Mouse (Mus musculus) left cerebral cortex, adult 2 months (tissue): ENCODE data around the gene Fgfr2. TPM values are rescaled to one million over a fixed set of nuclear protein-coding genes. Genes with fewer than 3 reads are reported as not detected.
"Not testable (repeated sequence)": the region's sequence is repeated elsewhere in the genome, so short reads cannot be mapped to it uniquely, and the experiment has no call there.

Experiments
- DNase-seq, 2 experiments: peaks; one replicate each; pipeline ENCODE4 v3.0.0; 2021 to 2022; ENCODE audit warnings: low spot score in 2 of 2, mixed read lengths in 1 of 2; ENCODE audit errors: extremely low spot score in 1 of 2
- H3K27ac ChIP-seq: fragments of 200-600 bp; 2 replicates; pipeline ENCODE4 v1.8.1; 2022
- H3K4me3 ChIP-seq: fragments of 200-600 bp; 2 replicates; pipeline ENCODE4 v1.8.1; 2022
- CTCF ChIP-seq: fragments of 200-600 bp; IDR thresholded peaks from 2 replicates; pipeline ENCODE4 v1.8.1; 2022; ENCODE audit warnings: antibody characterized with exemption, mild to moderate bottlenecking, moderate library complexity
- intact Hi-C: fragments of 180-260 bp; cut with DNase I; formaldehyde crosslinking; loops from one replicate; pipeline ENCODE4 v1.15.1; 2025
- total RNA-seq, 2 experiments: library from RNA; stranded (reverse); gene quantifications; 2 replicates each; pipeline ENCODE4 v1.2.3; 2021

Fgfr2 gene
- total RNA-seq, 2 experiments from 2014 or later = 47.3 to 47.4 TPM

DNA sequence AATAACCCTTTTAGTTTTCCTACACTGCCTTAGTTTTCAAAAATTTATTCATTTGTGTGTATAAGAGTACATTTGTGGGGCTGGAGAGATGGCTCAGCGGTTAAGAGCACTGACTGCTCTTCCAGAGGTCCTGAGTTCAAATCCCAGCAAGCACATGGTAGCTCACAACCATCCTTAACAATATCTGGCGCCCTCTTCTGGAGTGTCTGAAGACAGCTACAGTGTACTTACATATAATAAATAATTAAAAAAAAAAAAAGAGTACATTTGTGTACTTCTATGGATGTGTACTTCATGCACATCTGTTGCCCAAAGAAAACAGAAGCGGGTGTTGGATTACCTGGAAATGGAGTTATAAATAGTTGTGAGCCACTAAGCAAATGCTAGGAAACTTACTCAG lies 2644.1 kb downstream of the Fgfr2 start:
- peak; percentile 37 for TF ChIP-seq CTCF
- H3K4me3 ChIP-seq, DNase-seq, intact Hi-C loops, H3K27ac ChIP-seq: not testable (repeated sequence)

DNA sequence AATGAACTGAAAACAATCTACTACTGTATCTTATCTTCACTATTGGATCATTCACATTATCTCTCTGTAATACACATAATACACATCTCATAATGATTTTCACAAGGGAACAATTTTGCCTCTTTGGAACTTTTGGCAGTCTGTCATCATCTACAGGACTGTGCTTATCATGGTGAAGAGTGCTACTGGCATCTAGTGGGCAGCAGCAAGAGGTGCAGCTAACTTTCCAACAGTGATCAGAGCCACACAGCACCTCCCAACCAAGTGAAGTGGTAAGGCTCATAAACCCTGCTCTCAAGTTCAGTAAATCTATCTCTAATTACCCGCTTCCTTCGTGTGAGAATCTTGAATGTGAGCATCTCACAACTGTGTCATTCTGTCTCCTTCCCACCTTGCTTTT lies 2647.2 kb downstream of the Fgfr2 start:
- no peak overlapping the region for H3K4me3 ChIP-seq
- intact Hi-C loops = loop anchor here (1.0 to 2.0 kb wide), 2 partner anchors 203 to 827 kb away; no protein-coding TSS in a partner anchor
- peak; percentile 46 to 47 for DNase-seq
- TF ChIP-seq CTCF = peak; percentile 94
- H3K27ac ChIP-seq = no peak overlapping the region

DNA sequence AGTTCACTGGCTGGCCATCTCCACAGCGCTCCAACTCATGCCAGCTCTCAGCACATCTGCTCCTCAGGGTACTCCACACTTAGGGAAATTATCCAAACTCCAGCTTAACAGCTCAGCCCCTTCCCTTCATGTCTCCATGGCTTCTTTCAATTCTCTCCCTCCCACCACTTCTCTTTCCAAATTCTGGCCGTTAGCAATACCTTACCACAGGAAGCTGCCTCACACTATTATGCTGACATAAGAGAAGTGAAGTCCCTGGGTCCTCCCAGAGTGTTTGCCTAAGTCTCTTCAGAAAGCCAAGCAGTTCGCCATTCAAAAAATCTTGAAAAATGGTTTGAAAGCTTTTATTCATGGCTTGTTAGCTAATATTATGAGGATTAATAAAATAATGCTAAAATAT lies 2649.3 kb downstream of the Fgfr2 start:
- H3K4me3 ChIP-seq = no peak overlapping the region
- no peak for TF ChIP-seq CTCF
- H3K27ac ChIP-seq = no peak overlapping the region
- intact Hi-C loops = loop anchor here (5.0 kb wide), 1 partner anchor 87 kb away; no protein-coding TSS in a partner anchor
- DNase-seq = no peak

DNA sequence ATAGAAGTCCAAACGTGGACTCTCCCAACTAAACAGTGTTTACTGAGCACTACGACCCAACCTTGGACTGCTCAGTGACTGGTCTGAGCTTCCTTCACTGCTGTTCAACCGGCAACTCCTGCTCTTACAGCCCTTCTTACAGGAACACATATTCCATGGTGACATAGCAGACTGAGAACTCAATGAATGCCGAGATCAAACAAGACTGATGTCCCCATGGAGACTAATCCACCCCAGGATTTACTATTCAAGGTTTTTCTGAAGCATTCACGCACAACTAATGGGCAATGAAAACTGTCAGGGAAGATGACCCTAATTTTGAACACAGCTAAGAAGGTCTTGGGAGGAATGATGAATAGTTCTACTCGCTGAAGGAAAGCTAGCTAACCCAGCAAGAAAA lies 2650.5 kb downstream of the Fgfr2 start:
- H3K27ac ChIP-seq = no peak overlapping the region
- no peak overlapping the region for H3K4me3 ChIP-seq
- no peak for TF ChIP-seq CTCF
- intact Hi-C loops = loop anchor here (5.0 kb wide), 1 partner anchor 85 kb away; no protein-coding TSS in a partner anchor
- no peak for DNase-seq

DNA sequence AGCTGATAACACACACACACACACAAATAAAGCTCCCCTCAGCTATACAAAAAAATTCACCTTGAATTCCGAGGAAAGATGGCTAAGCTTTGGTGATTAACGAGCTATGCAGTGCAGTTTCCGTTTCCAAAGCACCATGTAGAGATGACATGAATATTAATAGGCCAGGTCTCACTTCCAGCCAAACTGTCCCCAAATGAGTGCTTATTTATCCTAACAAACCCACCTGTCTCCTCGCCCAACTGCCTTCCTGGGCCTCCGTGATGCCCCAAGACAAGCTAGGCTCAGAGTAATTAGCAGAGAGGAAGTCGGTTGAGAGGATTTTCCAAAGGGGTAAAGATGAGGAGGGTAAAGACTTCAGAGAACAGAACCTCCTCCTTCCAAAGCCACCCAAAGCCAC lies 2652.1 kb downstream of the Fgfr2 start:
- intact Hi-C loops = loop anchor here (5.0 kb wide), 1 partner anchor 84 kb away; no protein-coding TSS in a partner anchor
- no peak overlapping the region for H3K27ac ChIP-seq
- no peak for TF ChIP-seq CTCF
- no peak overlapping the region for H3K4me3 ChIP-seq
- DNase-seq = no peak

DNA sequence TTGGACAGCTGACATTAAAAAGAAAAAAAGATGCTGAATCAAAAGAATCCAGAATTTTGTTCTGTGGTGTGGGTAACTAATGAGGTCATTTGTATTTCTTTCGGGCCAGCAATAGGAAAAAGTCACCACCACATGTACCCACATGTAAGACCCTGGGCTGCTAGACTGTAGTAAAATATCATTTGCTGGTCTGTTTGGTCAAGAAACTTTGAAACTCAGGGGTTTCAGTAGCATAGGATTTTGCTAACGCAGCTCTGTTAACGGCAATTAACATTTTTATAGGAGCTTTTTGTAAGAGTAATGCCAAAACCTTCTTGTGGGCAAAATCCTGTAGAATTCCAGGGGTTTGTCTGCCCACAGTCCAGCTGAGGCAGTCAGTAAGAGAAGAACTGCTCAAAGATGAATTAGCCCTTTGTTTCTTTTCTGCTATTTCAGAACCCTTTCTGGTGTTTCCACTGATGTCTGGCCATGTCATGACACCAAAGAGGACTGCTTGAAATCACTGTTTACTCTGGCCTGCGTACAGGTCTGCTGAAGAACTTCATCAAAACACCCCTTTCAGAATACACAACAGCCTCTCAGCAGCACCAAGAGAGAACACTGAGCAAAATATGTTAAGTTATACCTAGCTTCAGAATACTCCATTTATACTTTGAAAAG lies 2667.4 kb downstream of the Fgfr2 start:
- no peak for DNase-seq
- intact Hi-C loops = no loop called here
- H3K4me3 ChIP-seq = no peak overlapping the region
- H3K27ac ChIP-seq = peak overlapping the region; percentile 29; the same call in 1 of the 2 replicates
- TF ChIP-seq CTCF = no peak

DNA sequence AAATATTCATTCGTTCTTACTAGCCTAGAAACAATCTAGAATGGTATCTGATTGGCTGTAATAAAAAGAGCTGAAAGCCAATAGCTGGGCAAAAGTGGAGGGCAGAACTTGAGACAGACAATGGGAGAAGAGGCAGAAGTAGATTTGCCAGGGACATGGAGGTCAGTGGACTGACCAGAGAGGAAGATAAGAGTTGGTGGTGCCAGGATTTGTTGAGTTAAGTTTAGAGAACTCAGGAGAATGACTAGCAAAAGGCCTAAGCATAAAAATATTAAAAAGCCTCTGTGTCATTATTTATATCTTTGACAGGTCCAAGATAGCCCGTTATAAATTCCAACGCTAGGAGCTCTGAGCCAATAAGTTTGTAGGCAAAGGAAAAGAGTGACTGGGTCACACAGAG lies 2668.9 kb downstream of the Fgfr2 start:
- no peak overlapping the region for H3K4me3 ChIP-seq
- H3K27ac ChIP-seq = no peak overlapping the region
- no peak for DNase-seq
- TF ChIP-seq CTCF = no peak
- intact Hi-C loops = no loop called here

DNA sequence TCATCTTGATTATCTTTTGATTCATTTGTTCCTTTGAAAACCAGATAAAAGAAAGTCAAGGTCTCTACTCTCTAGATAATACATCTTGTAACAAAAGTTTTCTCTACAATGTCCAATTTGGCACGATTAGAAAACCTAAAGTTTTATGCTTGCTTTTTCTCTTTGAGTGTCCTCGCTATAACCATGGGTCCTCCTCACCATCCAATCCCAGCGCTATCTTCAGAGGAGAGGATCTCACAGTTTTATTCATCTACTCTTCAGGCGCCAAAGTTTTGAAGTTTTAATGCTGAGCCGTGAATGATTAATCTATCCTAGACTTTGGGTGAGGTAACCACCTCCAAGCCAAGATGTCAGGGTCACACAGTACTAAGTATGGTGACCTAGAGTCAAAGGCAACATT lies 2687.4 kb downstream of the Fgfr2 start:
- DNase-seq = no peak
- Histone ChIP-seq H3K27ac (no peak overlapping the region), H3K4me3 (no peak overlapping the region)
- intact Hi-C loops = no loop called here
- TF ChIP-seq CTCF = no peak

DNA sequence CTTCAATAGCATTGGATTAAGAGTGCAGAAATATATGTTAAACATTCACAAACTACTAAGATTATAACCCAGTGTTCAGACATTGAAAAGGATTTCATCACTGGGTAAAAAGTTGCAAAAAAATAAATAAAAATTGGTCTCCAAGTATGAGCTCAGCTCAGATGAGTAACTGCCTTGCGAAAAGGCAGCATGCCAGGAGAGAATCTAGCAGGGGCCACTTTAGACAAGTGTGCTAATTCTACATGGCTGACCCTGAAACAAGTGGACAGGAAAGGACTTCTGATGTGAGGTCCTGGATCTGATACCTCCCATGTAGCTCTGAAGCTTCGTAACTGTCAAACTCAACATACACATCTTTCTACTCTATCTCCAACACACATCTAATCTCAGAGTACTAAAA lies 2691.0 kb downstream of the Fgfr2 start:
- Histone ChIP-seq H3K4me3 (no peak overlapping the region), H3K27ac (no peak overlapping the region)
- intact Hi-C loops = no loop called here
- DNase-seq = no peak
- TF ChIP-seq CTCF = no peak

DNA sequence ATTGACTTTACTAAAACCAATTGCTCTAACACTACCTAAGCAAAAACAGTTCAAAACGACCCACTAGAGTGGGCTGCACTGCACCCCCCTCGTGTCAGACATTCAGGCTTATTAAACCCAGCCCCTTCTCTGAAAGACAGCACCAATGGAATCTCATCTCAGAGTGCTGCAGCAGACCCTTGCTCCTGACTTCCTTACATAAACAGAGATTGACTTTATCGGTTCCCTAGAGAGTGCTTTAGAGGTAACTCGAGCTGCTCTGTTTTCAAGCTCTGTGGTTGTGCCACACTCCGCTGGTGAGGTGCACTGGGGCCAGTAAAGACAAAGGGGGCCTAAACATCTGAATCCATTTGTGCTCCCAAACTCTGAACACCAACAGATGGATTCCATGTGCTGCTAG lies 2696.6 kb downstream of the Fgfr2 start:
- no peak for TF ChIP-seq CTCF
- Histone ChIP-seq H3K4me3 (no peak overlapping the region), H3K27ac (no peak overlapping the region)
- intact Hi-C loops = no loop called here
- no peak for DNase-seq

DNA sequence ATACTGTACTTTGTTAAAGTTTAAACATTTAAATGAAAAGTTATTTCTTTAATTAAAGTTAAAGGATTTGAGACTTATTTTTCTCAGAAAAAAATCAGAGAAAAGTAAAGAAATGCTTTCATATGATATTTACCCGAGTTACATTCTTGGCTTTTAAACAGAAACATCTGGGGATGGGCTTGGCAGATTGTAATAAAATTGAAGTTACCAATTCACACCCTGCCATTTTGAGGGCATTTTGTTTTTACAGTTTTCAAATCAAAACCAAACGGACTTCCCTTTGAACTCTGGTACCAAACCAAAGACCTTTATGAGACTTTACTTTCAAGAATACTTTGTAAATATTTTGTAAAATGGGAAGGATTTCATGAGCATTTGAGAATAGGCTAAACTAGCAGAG lies 2697.2 kb downstream of the Fgfr2 start:
- no peak for TF ChIP-seq CTCF
- H3K27ac ChIP-seq = no peak overlapping the region
- no peak for DNase-seq
- intact Hi-C loops = no loop called here
- H3K4me3 ChIP-seq = no peak overlapping the region

DNA sequence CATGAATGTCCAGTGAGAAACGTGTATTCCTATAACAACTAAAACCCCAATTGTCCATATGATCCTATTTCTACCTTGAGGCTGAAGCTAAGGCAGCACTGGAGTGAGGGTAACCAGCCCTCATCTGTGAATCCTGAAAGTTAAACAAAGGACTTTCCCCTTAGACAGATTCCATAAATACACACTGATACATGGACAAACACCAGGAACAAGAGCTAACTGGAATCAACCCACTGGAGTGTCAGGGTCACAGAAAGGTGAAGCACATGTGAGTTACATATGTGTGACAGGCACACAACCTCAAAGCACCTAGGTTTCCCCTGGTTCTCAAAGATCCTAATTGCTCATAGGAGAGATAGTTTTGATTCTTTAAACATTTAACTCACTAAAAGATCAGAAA lies 2703.2 kb downstream of the Fgfr2 start:
- Histone ChIP-seq H3K4me3 (no peak overlapping the region), H3K27ac (no peak overlapping the region)
- TF ChIP-seq CTCF = no peak
- intact Hi-C loops = no loop called here
- DNase-seq = no peak

DNA sequence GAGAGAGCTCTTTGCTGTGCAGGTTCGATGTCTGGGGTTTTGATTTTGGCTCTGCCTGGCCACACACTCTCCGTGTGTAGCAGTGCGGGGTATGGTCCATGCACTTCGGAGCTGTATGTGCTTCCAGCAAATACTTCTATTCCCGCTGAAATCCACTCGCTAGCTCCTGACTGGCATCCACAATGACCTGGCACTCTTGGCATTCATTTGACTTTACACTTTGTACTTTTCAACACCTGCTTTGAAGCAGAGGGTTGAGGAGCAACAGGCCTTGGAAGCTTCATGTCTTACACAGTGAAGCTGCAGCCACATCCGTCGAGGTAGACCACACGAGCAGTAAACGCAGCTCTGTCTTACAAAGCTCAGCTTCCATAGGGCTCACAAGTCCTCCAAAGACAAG lies 2715.5 kb downstream of the Fgfr2 start:
- Histone ChIP-seq H3K4me3 (no peak overlapping the region), H3K27ac (no peak overlapping the region)
- intact Hi-C loops = no loop called here
- DNase-seq = no peak
- no peak for TF ChIP-seq CTCF
